Mouse (Mus musculus) layer of hippocampus, postnatal 10 days (tissue): Measurements from ENCODE around the gene Sdk1. TPM values are rescaled to one million over a fixed set of nuclear protein-coding genes. Genes with fewer than 3 reads are reported as not detected.

Experiments used
- DNase-seq, 2 experiments: peaks; one replicate each; pipeline ENCODE4 v3.0.0; 2021; ENCODE audit warnings: low spot score in 2 of 2
- long read RNA-seq: library from polyadenylated mRNA; stranded (forward); transcript quantifications from one replicate; pipeline ENCODE4 v2.0.0, GENCODE M21; 2023
- total RNA-seq, 2 experiments: library from RNA; stranded (reverse); gene quantifications; 2 replicates each; pipeline ENCODE4 v1.2.3; 2021

Sdk1 gene
- 10 to 100 TPM; 12.4 to 14.7 TPM for total RNA-seq
- long read RNA-seq, partial matches to known transcripts: 2 of 5 reads
- long read RNA-seq, other reads (novel, unspliced or antisense): 3 of 5 reads

GRCm38 (mm10) chr5:141240841-141241543 is at the start of gene Sdk1:
Gene Sdk1, plus strand, starts transcription at chr5:141241490.
- peak; percentile 96 to 98 for DNase-seq

- no peak for DNase-seq
These were observed 44.0 kb upstream of the Sdk1 start for GRCm38 (mm10) chr5:141197278-141197677.

DNA sequence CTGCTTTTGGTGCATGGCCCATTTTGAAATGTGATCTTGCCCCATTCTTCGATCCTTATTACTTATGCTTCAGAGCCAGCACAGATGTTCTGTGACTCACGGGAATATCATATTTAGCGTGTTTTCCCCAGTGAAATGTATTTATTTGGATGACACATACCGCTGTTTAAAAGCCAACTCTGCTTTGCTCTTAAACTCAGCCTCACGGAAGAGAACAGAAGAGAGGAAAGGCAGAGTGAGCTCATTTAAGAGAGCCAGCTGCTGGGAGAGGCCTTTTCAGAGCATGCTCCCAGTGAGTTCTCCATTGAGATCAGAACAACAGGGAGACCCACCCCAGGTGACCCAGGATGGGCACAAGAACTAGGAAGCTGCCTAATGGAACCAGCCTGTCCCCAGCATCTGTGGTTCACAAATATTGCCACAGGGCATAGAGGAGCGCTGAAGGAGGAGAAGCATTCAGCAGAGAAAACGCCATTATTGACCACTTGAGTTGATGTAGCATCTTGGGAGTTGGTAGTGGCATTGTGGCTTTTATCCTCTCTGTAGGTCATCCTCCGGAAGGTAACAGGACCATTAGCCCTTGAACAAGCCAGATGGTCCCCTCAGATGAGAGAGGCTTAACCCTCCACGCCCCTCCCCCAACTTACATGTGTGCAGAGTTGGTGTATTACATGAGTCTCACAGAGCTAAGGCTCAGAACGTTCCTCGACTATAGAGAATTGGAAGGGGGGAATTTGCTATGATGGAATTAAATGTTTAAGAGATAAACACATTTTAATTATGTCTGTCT is 38.8 kb upstream of the Sdk1 start:
- DNase-seq: no peak

- peak in 1 of 2 experiments; percentile 6 for DNase-seq
These were observed 34.2 kb upstream of the Sdk1 start for GRCm38 (mm10) chr5:141207061-141207460.

DNA sequence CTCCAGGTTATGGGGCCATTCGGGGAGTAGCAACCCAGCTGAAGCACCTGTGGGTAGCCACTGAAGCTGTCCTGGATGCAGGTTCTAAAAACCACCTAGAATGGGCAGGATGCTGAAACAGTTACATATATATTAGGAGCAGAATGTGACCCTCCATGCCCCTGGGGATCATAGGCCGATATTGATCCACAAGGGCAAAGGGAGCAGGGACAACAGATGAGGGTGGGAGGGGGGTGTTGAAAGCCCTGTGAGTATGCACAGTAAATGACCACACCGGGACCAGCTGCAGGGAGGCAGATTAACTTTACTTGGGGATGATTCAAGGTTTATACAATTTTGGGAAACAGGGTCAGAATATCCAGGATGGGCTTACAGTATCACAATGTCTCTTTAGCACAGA is 16.0 kb upstream of the Sdk1 start:
- no peak for DNase-seq

DNA sequence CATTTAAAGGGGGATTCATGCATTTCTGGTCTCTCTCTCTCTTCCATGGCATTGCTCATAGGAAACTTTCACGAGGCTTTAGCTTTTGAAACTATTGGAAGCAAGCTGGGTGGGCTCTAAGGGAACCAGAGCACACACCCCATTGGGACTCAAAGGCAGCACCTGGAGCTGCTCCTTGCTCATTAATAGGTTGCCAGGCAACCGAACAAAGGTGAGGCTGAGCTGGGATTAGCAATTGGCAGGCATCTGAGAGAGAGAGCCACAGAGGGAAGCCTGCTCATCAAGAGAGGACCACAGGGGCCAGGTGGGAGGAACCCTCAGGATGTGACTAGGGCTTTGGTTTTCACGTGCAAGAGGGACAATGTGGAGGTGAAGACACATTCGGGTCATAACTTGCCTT is 7.0 kb upstream of the Sdk1 start:
- no peak for DNase-seq

GRCm38 (mm10) chr5:141239401-141239800 is 1.9 kb upstream of the Sdk1 start:
- DNase-seq: no peak

GRCm38 (mm10) chr5:141240441-141240840 is 849 bp upstream of the Sdk1 start:
- DNase-seq: no peak

DNA sequence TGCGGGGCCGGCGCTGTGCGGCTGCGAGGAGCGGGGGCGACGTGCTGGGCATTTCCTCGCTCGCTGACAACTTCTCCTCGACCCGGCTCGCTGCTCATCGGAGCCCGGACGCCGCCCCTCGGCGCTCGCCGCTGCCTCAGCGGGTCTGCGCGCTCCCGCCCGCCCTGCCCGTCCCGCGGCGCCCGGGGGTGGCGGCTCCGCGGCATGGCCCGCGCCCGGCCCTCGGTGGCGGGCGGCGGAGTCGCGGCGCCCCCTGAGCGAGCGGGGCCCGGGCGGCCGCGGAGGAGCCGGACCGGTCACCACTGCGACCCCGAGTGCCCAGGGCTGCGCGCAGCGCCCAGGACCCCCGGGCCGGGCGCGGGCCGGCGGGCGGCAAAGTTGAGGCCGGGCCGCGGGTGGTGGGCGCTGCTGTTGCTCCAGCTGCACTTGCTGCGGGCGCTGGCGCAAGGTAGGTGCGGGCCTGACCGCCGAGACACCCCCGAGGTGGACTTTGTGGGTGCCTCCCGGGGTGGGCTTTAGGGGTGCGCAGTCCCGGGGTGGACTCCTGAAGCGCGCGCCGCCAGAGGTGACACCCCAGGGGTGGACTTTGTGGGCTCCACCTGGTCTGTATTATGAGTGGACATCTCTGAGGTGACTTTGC is 475 bp downstream of the Sdk1 start:
- no peak for DNase-seq

DNA sequence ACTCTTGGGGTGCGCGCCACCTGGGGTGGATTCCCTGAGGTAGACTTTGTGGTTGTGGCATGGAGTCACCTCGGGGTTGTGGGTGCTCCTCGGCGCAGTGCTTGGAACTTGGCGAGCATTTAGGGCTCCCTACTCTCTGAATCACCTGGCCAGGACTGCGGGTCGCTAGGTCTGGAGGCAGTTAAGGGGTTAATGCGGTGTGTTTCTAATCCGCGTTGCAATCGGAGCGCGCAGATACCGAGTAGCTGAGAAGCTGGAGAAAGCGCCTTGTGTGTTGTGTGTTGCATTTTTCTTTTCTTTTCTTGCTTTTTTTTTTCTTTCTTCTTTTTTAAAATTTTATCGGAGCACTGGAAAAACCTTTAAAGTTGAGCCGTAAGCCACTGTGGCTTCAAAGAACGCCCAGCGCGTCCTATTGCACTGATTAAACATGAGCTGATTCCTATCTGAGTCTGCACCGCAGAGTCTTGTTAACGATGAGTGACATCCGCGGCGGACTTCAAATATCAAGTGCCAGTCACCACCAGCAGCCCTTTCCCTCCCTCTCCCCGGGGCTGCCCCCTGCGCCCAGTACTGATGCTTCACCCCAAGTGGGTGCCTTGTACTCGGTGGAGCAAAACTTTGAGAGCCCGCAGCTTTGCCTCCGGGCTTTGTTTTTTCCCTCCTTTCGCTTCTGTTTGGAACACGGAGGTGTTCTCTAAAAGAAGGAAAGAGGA is 2.1 kb downstream of the Sdk1 start:
- no peak for DNase-seq

- no peak for DNase-seq
These were observed 23.0 kb downstream of the Sdk1 start for GRCm38 (mm10) chr5:141264253-141264652.

DNA sequence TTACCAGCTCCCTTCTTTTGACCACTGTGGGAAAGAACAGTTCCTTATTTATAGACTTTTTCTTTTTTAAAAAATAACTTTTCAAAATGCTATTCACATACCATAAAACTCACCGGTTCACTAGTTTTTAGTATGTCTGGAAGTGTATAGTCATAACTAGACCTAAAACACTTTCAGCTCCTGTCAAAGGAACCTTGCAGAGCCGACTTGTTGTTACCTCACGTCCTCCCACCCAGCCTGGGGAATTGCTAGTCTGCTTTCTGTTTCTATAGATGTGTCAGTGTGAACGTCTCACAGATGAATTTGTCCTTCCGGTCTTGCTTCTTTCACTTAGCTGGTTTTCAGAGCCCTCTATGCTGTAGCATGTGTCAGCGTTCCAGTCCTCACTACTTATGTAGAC is 35.8 kb downstream of the Sdk1 start:
- DNase-seq: no peak

DNA sequence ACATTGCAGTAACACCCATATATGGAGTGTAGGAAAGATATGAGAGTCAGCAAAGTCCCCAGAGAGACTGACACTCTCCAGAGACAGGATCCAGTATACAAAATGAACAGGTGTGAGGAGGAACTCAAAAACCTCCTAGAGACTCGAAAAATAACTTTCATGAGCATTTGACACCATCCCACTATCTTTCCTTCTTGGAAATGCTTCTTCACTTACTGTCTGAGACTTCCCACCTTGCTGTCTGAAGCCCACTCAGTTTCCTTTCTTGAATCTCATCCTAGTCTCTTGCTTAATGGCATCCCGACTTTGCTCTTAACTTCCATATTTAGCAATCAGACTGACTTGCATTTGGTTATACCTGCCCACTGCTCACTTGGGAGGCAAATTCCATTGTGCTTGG is 40.5 kb downstream of the Sdk1 start:
- no peak for DNase-seq

DNA sequence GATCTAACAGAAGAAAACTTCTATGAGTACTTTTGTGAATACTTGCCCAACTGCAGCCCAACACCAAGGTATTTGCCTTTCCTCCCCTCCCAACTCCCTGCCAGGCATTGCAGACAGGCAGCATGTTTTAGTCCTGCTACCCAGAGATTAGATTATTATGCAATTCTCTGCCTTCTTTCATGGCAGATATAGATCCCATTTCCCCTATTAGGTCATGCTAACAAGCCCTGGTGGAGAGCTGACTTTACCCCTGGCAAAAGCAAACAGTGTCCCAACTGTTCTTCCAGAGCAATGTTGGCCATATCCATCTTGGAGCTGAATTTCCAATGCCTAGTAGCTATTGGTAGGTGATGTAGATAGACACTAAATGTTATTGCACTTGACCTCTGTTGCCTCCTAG is 48.3 kb downstream of the Sdk1 start:
- DNase-seq: no peak

DNA sequence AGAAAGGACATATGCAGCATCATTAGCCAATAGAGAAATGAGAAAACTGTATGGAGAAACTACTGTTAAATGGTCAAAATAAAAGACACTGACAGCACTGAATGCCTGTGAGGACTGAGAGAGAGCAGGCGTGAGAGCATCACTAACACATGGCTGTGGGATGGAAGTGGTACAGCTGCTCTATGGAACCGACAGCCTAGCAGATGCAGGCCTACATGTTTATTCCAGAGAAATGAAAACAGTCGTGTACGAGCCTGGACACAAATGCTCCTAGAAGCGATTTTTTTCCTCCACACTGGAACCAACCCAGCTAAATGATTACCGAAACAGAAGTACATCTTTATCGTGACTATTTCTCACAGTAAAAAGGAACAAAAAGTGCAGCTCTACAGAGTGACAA is 54.0 kb downstream of the Sdk1 start:
- peak in 1 of 2 experiments; percentile 18 for DNase-seq

- no peak for DNase-seq
These were observed 61.0 kb downstream of the Sdk1 start for GRCm38 (mm10) chr5:141302287-141302694.

DNA sequence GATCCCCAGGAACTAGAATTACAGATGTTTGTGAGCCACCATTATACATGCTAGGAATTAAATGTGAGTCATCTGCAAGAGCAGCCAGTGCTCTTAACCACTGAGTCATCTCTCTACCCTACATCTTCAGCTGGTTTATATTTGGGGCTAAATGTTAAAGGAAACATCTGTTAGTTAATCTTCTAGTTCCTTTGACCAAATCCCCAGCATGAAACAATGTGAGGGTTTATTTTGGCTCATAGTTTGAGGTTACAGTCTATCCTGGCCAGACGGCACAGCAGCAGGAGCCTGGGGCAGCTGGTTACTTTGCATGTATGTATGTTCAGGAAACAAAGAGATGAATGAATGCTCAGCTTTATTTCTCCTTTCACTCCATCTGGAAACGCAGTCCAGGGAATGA is 62.5 kb downstream of the Sdk1 start:
- no peak for DNase-seq

DNA sequence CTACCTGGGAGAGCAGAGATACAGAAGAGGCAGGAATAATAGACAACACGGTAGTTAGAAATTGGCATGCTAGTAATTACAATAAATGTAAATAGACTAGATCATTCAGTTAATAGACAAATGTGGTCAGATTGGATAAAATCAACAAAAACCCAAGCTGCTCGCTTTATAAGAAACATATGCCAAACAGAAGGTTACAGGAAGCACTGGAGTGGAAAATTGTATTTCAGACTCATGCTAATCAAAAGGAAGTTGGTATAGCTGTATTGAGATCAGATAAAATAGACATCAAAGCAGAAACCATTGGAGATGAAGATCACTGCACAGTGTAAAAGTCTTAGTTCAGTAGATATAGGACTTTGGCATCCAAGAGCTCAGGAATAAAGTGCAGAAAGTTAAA is 63.4 kb downstream of the Sdk1 start:
- DNase-seq: no peak

GRCm38 (mm10) chr5:141310641-141311040 is 69.4 kb downstream of the Sdk1 start:
- DNase-seq: no peak

- no peak for DNase-seq
These were observed 70.5 kb downstream of the Sdk1 start for GRCm38 (mm10) chr5:141311801-141312200.

- DNase-seq: no peak
These were observed 71.0 kb downstream of the Sdk1 start for GRCm38 (mm10) chr5:141312305-141312704.
